Mouse (Mus musculus) telencephalon, adult 2 months (tissue): ENCODE measurements at regions not wholly inside any gene's neighbourhood (a gene's known extent, or its start where the extent isn't known, plus 50 kb on each side); places are given as distances from the start of the nearest gene placed in this dataset.

Experiments
- DNase-seq: peaks from one replicate; pipeline ENCODE4 v3.0.0-alpha.2; 2011; ENCODE audit warnings: low read depth, low spot score

- no peak for DNase-seq
Measured at GRCm38 (mm10) chr11:79764026-79764425, 173.0 kb downstream of the Rab11fip4 start.

GRCm38 (mm10) chr11:79762654-79763053 lies 171.6 kb downstream of the Rab11fip4 start:
- no peak for DNase-seq

- DNase-seq: peak; percentile 43
Measured at GRCm38 (mm10) chr11:79762027-79762426, 171.0 kb downstream of the Rab11fip4 start.

DNA sequence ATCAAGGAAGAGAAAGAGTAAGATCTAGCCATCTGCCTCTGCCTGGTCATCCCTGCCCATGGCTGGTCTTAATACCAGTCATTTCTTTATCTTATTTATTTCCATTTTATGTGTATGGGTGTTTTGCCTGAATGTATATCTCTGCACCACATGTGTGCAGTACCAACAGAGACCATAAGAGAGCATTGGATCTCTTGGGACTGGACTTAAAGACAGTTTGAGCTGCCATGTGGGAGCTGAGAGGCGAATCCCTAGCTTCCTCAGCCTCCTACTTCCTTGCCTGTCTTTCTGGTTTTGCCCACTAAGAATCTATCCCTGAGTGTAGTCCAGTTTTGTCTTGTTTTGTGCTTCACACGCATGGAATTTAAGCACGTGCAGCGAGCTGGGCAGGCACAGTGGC lies 169.5 kb downstream of the Rab11fip4 start:
- DNase-seq: no peak

DNA sequence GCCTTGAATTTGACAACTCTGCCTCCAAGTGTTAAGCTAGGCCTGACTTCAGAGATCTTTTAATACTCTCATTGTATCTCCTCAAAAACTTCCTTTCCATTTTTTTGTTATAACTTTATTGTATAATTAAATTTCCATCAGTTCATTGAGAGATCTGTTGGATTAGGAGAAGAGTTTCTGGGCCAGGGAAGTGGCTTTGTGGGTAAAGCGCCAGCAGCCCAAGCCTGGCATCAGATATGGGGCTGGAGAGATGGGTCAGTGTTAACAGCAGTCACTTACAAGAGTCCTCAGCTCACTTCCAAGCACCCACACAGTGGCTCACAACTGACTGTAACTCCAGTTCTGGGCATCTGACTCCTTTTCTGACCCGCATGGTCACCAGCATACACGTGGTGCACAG lies 167.3 kb downstream of the Rab11fip4 start:
- no peak for DNase-seq

DNA sequence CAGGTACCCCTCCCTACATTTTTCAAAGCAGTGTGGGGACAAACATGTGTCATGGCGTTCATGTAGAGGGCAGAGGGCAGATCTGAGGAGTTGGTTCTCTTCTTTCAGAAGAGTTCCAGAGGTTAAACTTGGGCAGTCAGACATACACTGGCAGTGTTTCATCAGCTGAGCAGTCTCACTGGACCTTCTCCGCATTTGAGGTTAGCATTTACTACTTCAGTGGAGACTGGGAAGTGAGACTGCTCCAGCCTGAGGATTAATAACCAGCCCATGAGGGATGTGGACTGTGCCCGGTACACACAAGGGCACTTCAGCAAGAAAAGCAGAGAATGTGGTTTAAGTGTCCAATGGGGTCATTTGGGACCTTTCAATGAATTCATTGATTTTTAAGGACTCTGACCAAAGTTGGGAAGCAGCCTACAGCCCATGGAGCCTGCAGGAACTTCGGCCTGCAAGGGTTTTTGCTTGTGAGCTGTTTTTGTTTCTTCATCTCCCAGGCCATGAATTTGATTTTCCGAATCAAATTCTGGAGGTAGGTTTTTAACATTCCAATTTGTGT lies 166.6 kb downstream of the Rab11fip4 start:
- DNase-seq: no peak

DNA sequence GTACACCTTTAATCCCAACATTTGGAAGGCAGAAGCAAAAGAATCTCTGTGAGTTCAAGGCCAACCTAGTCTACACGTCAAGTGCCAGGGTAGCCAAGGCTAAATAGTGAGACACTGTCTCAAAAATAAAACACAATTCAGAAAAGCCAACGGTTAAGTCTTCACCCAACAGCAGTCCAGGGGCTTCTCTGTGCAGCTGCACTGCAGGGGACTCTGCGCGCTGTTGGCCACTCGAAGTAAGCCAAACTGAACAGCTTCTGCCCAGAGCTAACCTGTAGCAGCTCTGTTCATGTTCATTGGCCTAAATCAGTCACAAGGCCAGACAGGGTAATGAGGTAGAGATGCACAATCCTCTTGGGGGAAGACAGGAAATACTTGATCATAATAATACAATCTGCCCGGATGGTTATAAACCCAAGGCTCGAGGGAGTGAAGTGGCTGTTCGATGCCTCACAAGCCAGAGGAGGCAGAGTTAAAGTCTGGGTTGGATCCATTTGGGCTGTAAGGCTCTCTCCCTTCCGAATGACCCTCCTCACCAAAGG lies 165.4 kb downstream of the Rab11fip4 start:
- no peak for DNase-seq

GRCm38 (mm10) chr11:79753491-79753890 lies 162.5 kb downstream of the Rab11fip4 start:
- DNase-seq: no peak

- no peak for DNase-seq
Measured at GRCm38 (mm10) chr11:79752717-79753480, 161.9 kb downstream of the Rab11fip4 start.

DNA sequence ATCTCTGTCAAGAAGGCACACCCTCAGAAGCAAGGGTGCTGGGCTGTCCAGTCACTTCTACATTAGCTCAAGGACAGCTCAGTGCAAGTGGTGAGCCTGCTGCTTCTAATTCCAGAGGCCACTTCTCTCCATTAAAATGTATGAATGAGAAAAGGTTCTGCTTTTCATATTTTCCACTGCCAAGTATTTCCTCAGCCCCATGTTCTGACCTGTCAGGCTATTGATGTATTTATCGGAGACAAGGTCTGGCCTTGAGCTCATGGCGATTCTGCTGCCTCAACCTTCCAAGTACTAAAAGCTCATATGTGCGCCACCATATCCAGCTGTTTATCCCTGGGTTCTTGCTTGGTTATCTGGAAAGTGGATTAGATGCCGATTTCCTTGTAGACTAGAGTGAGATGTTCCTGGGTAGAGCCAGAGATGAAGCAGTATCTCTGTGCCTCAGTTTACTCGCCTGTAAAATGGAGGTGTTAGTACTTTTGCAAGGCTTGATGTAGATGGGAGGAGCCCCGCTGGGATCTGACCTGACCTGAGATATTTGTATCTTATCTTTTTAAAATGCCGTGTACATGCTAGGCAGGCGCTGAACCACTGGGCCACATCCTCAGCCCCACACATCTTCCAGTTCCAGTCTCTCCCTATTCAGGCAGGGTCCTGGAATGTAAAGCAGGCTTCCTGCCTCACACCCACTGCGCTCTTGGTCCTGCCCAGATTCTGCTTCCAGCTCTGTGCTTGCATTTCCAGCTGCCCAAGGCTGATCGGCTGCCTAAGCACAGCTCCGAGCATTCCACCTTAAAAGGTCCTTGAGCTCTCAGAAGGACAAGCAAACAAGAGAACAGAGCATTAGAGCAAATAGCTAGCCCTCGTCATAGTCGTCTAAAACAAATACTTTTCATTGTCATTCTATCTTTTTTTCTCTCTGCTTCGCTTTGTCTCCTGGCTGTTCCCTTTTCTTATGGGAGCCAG lies 161.0 kb downstream of the Rab11fip4 start:
- DNase-seq: no peak

DNA sequence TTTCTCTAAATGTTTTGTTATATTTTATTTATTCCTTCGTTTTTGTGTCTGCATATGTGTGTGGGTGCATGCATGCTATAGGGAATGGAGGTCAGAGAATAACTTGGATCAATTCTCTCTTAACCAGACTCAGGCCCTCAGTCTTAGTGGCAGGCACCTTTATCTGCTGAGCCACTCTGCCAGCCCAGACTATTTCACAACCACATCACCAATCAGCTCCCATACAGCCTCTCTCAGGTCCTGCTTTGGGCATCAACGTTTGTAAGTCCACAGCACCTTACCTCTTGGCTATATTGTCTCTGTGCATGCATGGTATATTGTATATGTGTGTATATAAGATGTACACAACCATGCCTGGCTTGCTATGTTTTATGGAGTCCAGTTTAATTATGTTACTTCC lies 159.9 kb downstream of the Rab11fip4 start:
- DNase-seq: no peak

- no peak for DNase-seq
Measured at GRCm38 (mm10) chr11:79749755-79750434, 158.9 kb downstream of the Rab11fip4 start.

DNA sequence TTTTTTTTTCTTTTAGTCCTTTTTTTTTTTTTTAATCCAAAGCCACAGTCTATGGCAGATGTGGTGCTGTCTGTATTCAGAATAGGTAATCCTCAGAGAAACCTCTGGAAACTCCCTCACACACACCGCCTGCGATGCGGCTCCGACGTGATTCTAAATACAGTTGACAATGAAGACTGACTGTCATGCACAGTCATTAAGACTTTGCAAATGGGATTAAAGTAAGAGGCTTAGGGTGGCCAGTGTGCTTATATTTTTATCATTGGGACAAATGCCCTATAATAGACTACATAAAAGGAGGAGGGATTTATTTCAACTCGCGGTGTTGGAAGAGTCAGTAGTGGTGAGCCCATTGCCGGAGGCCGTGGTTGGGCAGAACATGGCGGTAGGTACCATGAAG lies 158.1 kb downstream of the Rab11fip4 start:
- DNase-seq: no peak

DNA sequence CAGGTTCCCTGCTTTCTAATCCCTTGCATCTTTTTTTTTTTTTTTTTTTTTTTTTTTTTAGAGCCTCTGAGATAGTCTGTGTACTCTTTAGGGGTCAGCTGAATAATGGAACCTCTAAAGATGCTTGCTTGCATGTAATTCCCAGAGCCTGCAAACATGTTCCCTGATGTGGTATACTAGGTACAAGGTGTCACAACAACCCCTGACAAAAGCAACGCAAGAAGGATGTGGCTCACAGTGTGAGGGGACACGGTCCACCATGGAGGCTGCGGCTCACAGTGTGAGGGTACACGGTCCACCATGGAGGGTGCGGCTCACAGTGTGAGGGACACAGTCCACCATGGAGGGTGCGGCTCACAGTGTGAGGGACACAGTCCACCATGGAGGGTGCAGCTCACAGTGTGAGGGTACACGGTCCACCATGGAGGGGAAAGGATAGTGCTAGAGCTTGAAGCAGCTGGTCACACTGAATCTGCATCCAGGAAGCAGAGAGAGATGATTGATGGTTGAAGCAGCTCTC lies 157.7 kb downstream of the Rab11fip4 start:
- no peak for DNase-seq

GRCm38 (mm10) chr11:79747801-79748200 lies 156.8 kb downstream of the Rab11fip4 start:
- no peak for DNase-seq
